Mouse (Mus musculus): ENCODE measurements around the gene Tmem141. TPM values are rescaled to one million over a fixed set of nuclear protein-coding genes. Genes with fewer than 3 reads are reported as not detected.
A peak's percentile ranks its signal among the peaks of the same experiment; 100 is the strongest.

The Tmem141 gene
- polyA plus RNA-seq, 1 experiment from 2014 or later, result 28.9 TPM

GRCm38 (mm10) chr2:25588227-25588907, 33.4 kb downstream of the Tmem141 start:
- Histone ChIP-seq H3K36me3 (ENCODE audit: control insufficient read depth, insufficient read depth) (peaks cover 32% of the 10 kb centered on the region), H3K4me3 (replicated peaks; ENCODE audit: low read length) (no peak overlapping the region), H3K9ac (replicated peaks; ENCODE audit: low read depth, low read length) (no peak overlapping the region), H3K27ac (ENCODE audit: low read length) (no peak overlapping the region), H3K27me3 (replicated peaks; ENCODE audit: control insufficient read depth, insufficient read depth, low read length) (no peaks in the 10 kb centered on the region), H3K4me2 (ENCODE audit: low read length) (no peak overlapping the region), H3K4me1 (replicated peaks; ENCODE audit: control insufficient read depth, insufficient read depth, low read length) (no peaks in the 10 kb centered on the region), H3K9me3 (ENCODE audit: control insufficient read depth, low read length) (no peaks in the 10 kb centered on the region)
- ATAC-seq, result no peak
- 93% methylated on average over 8 of the region's 8 CpGs for WGBS

DNA sequence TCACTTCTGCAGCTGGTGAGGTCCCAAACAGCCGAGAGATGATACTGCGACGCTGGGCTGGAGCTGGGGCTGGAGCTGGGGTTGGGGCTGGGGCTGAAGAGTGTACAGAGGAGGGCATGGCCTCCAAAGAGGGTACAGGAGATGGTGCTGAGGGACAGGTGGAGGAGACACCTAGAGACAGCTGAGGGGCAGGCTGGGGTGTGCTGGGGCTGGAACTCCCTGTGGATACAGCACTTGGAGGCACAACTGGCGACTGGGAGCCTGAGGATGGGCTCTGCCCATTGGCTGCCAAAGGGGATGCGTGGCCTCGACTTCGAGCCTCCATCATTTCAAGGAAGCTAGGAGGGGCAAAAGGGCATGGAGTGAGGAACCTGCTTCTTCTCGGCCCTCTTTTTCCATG, 34.5 kb downstream of the Tmem141 start:
- H3K9me3 ChIP-seq (ENCODE audit: control insufficient read depth, low read length), result no peaks in the 10 kb centered on the region
- ATAC-seq, result no peak
- H3K9ac ChIP-seq (replicated peaks; ENCODE audit: low read depth, low read length), result no peak overlapping the region
- no peak overlapping the region for H3K4me2 ChIP-seq (ENCODE audit: low read length)
- 92% methylated on average over 8 of the region's 8 CpGs for WGBS
- H3K27me3 ChIP-seq (replicated peaks; ENCODE audit: control insufficient read depth, insufficient read depth, low read length), result no peaks in the 10 kb centered on the region
- H3K4me3 ChIP-seq (replicated peaks; ENCODE audit: low read length), result no peak overlapping the region
- H3K27ac ChIP-seq (ENCODE audit: low read length), result no peak overlapping the region
- H3K36me3 ChIP-seq (ENCODE audit: control insufficient read depth, insufficient read depth), result peaks cover 25% of the 10 kb centered on the region
- peaks cover 3% of the 10 kb centered on the region; the same call in 1 of the 2 replicates for H3K4me1 ChIP-seq (replicated peaks; ENCODE audit: control insufficient read depth, insufficient read depth, low read length)

DNA sequence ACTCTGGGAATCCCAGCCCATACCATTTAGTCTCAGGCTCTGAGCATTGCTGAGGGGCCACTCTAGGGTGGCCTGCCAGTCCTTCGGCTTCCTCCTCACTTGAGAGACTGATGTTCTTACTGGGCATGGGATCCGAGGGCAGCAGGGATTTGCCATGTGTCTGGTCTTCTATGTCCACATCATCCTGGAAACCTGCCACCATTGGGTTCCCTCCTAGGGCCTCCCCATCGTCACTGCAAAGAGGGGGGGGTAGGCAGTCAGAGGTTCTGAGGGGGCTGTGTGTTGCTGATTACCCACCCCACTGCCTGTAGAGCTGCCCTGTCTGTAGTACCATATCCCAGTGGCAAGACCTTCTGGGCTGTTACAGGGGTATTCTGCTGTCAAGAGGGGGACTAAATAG, 36.2 kb downstream of the Tmem141 start:
- no peak overlapping the region for H3K4me3 ChIP-seq (replicated peaks; ENCODE audit: low read length)

DNA sequence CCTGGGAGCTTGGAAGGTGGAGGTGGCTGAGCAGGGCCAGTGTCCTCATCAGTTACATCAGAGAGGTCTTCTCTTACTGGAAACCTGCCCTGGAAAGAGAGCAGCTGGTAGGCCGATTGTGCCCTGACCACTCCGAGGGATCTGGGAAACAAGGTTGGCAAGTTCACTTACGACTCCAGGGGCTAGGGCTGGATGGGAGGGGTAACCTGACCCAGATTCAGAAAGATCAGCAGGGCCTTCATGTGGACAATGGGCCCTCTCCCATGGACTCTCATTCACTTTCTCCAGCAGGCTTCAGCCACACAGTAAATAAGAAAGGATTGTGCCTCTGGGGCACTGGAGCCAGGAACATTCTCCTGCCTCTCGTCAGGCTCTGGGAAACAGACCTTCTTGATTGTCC, 36.9 kb downstream of the Tmem141 start:
- no peak overlapping the region for H3K4me2 ChIP-seq (ENCODE audit: low read length)
- H3K27me3 ChIP-seq (replicated peaks; ENCODE audit: control insufficient read depth, insufficient read depth, low read length), result peaks cover 13% of the 10 kb centered on the region
- H3K4me3 ChIP-seq (replicated peaks; ENCODE audit: low read length), result no peak overlapping the region
- no peak overlapping the region for H3K27ac ChIP-seq (ENCODE audit: low read length)
- no peak for ATAC-seq
- H3K9ac ChIP-seq (replicated peaks; ENCODE audit: low read depth, low read length), result no peak overlapping the region
- no peaks in the 10 kb centered on the region for H3K9me3 ChIP-seq (ENCODE audit: control insufficient read depth, low read length)
- WGBS, result 72% methylated on average over 4 of the region's 4 CpGs
- peaks cover 23% of the 10 kb centered on the region for H3K4me1 ChIP-seq (replicated peaks; ENCODE audit: control insufficient read depth, insufficient read depth, low read length)
- peaks cover 7% of the 10 kb centered on the region; the same call in 1 of the 2 replicates for H3K36me3 ChIP-seq (ENCODE audit: control insufficient read depth, insufficient read depth)

More for the DNA sequence above, 36.2 kb downstream of the Tmem141 start:
- no peak overlapping the region for H3K4me2 ChIP-seq (ENCODE audit: low read length)
- no peak overlapping the region for H3K9ac ChIP-seq (replicated peaks; ENCODE audit: low read depth, low read length)
- H3K9me3 ChIP-seq (ENCODE audit: control insufficient read depth, low read length), result no peaks in the 10 kb centered on the region
- no peak for ATAC-seq
- peaks cover 15% of the 10 kb centered on the region; the same call in 1 of the 2 replicates for H3K36me3 ChIP-seq (ENCODE audit: control insufficient read depth, insufficient read depth)
- peaks cover 6% of the 10 kb centered on the region for H3K27me3 ChIP-seq (replicated peaks; ENCODE audit: control insufficient read depth, insufficient read depth, low read length)
- WGBS, result 77% methylated on average over 3 of the region's 3 CpGs
- H3K27ac ChIP-seq (ENCODE audit: low read length), result no peak overlapping the region
- H3K4me1 ChIP-seq (replicated peaks; ENCODE audit: control insufficient read depth, insufficient read depth, low read length), result peaks cover 18% of the 10 kb centered on the region

DNA sequence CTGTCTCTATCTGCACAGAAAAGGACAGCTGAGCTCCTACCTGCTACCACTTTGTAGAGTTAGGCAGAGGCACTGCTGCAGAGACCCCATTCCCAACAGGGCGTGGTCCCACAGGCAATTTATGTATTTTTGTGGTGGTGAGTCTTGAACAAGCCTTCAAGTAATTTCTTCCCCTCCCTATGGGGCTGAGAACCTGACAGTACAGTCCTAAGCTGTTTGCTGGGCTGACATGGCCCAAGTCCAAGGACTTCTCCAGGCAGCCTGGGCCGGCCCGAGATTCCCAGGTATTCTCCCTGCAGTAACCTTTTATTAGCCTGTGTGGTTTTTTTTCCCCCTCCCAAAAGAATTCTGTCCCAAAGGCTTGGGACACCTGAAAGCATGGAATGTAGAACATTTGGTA, 37.7 kb downstream of the Tmem141 start:
- H3K4me3 ChIP-seq (replicated peaks; ENCODE audit: low read length), result no peak overlapping the region
- 97% methylated on average over 3 of the region's 3 CpGs for whole genome bisulfite sequencing
- no peak overlapping the region for H3K4me2 ChIP-seq (ENCODE audit: low read length)
- no peak overlapping the region for H3K27ac ChIP-seq (ENCODE audit: low read length)
- no peaks in the 10 kb centered on the region for H3K9me3 ChIP-seq (ENCODE audit: control insufficient read depth, low read length)
- no peak for ATAC-seq
- H3K36me3 ChIP-seq (ENCODE audit: control insufficient read depth, insufficient read depth), result peaks cover 7% of the 10 kb centered on the region; the same call in 1 of the 2 replicates
- H3K27me3 ChIP-seq (replicated peaks; ENCODE audit: control insufficient read depth, insufficient read depth, low read length), result peaks cover 20% of the 10 kb centered on the region
- peaks cover 30% of the 10 kb centered on the region for H3K4me1 ChIP-seq (replicated peaks; ENCODE audit: control insufficient read depth, insufficient read depth, low read length)
- no peak overlapping the region for H3K9ac ChIP-seq (replicated peaks; ENCODE audit: low read depth, low read length)

- no peak overlapping the region for H3K9ac ChIP-seq (replicated peaks; ENCODE audit: low read depth, low read length)
- peaks cover 7% of the 10 kb centered on the region; the same call in 1 of the 2 replicates for H3K36me3 ChIP-seq (ENCODE audit: control insufficient read depth, insufficient read depth)
- peaks cover 26% of the 10 kb centered on the region for H3K27me3 ChIP-seq (replicated peaks; ENCODE audit: control insufficient read depth, insufficient read depth, low read length)
- H3K4me2 ChIP-seq (ENCODE audit: low read length), result no peak overlapping the region
- no peaks in the 10 kb centered on the region for H3K9me3 ChIP-seq (ENCODE audit: control insufficient read depth, low read length)
- H3K27ac ChIP-seq (ENCODE audit: low read length), result no peak overlapping the region
- H3K4me1 ChIP-seq (replicated peaks; ENCODE audit: control insufficient read depth, insufficient read depth, low read length), result peaks cover 31% of the 10 kb centered on the region
- 71% methylated on average over 4 of the region's 4 CpGs for WGBS
- no peak for ATAC-seq
- no peak overlapping the region for H3K4me3 ChIP-seq (replicated peaks; ENCODE audit: low read length)
Measured at GRCm38 (mm10) chr2:25583571-25583970, 38.2 kb downstream of the Tmem141 start.

DNA sequence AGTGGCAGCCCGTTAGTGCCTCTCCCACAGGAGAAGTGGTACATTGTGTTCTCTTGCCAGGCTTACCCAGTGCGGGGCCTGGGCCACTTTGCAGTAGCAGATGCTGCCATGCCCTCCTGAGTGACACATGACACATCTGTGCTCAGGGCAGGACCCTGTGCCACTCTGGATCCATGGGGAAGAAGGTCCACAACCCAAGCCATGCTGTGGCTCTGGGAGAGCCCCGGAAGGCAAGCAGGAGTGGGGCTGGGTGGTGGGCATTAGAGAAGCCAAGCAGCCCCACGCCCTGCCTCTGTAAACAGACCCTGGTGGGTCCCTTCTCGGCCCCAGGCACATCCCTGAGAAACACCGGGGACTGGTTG, 38.7 kb downstream of the Tmem141 start:
- no peak overlapping the region for H3K27ac ChIP-seq (ENCODE audit: low read length)
- H3K4me1 ChIP-seq (replicated peaks; ENCODE audit: control insufficient read depth, insufficient read depth, low read length), result peaks cover 36% of the 10 kb centered on the region
- no peak overlapping the region for H3K4me3 ChIP-seq (replicated peaks; ENCODE audit: low read length)
- no peak for ATAC-seq
- H3K9me3 ChIP-seq (ENCODE audit: control insufficient read depth, low read length), result no peaks in the 10 kb centered on the region
- peaks cover 7% of the 10 kb centered on the region; the same call in 1 of the 2 replicates for H3K36me3 ChIP-seq (ENCODE audit: control insufficient read depth, insufficient read depth)
- 81% methylated on average over 6 of the region's 6 CpGs for WGBS
- H3K9ac ChIP-seq (replicated peaks; ENCODE audit: low read depth, low read length), result no peak overlapping the region
- peaks cover 31% of the 10 kb centered on the region for H3K27me3 ChIP-seq (replicated peaks; ENCODE audit: control insufficient read depth, insufficient read depth, low read length)
- no peak overlapping the region for H3K4me2 ChIP-seq (ENCODE audit: low read length)

- H3K27ac ChIP-seq (ENCODE audit: low read length), result no peak overlapping the region
- no peak overlapping the region for H3K4me3 ChIP-seq (replicated peaks; ENCODE audit: low read length)
- ATAC-seq, result peak; percentile 32; the same call in 1 of the 2 replicates
- H3K4me2 ChIP-seq (ENCODE audit: low read length), result no peak overlapping the region
- H3K9me3 ChIP-seq (ENCODE audit: control insufficient read depth, low read length), result no peaks in the 10 kb centered on the region
- H3K4me1 ChIP-seq (replicated peaks; ENCODE audit: control insufficient read depth, insufficient read depth, low read length), result peaks cover 41% of the 10 kb centered on the region
- H3K9ac ChIP-seq (replicated peaks; ENCODE audit: low read depth, low read length), result no peak overlapping the region
- H3K36me3 ChIP-seq (ENCODE audit: control insufficient read depth, insufficient read depth), result peaks cover 7% of the 10 kb centered on the region; the same call in 1 of the 2 replicates
- WGBS, result 47% methylated on average over 12 of the region's 12 CpGs
- H3K27me3 ChIP-seq (replicated peaks; ENCODE audit: control insufficient read depth, insufficient read depth, low read length), result peaks cover 36% of the 10 kb centered on the region
Measured at GRCm38 (mm10) chr2:25582466-25583119, 39.2 kb downstream of the Tmem141 start.

DNA sequence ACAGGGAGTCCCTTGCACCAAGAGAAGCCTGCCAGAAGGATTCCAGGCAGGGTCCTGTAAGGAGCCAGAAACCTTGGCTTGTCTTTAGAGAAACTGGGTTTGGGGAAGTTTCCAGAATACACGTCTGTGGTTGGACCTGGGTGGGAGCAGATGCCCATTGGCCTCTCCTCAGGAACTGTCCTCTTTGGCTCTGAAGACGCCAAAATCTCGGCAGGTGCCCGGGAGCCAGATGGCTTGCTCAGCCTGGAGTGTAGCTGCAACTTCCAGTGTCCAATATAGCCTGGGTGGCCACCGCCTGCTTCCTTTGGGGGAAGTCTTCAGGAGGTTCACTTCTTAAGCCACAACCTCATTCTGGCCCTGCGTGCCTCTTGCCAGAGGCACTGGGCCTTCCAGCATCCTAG, 39.9 kb downstream of the Tmem141 start:
- WGBS, result 38% methylated on average over 6 of the region's 6 CpGs
- H3K27me3 ChIP-seq (replicated peaks; ENCODE audit: control insufficient read depth, insufficient read depth, low read length), result peaks cover 43% of the 10 kb centered on the region
- no peaks in the 10 kb centered on the region for H3K9me3 ChIP-seq (ENCODE audit: control insufficient read depth, low read length)
- peaks cover 46% of the 10 kb centered on the region for H3K4me1 ChIP-seq (replicated peaks; ENCODE audit: control insufficient read depth, insufficient read depth, low read length)
- peak; percentile 8; the same call in 1 of the 2 replicates for ATAC-seq
- no peak overlapping the region for H3K27ac ChIP-seq (ENCODE audit: low read length)
- no peak overlapping the region for H3K4me3 ChIP-seq (replicated peaks; ENCODE audit: low read length)
- H3K4me2 ChIP-seq (ENCODE audit: low read length), result peak overlapping the region; percentile 76; the same call in 1 of the 2 replicates
- H3K9ac ChIP-seq (replicated peaks; ENCODE audit: low read depth, low read length), result no peak overlapping the region; the same call in 1 of the 2 replicates
- H3K36me3 ChIP-seq (ENCODE audit: control insufficient read depth, insufficient read depth), result peaks cover 7% of the 10 kb centered on the region; the same call in 1 of the 2 replicates

All from forebrain, embryonic 16.5 days (tissue).